Mouse (Mus musculus): ENCODE measurements at regions not wholly inside any gene's neighbourhood (a gene's known extent, or its start where the extent isn't known, plus 50 kb on each side); places are given as distances from the start of the nearest gene placed in this dataset.

DNA sequence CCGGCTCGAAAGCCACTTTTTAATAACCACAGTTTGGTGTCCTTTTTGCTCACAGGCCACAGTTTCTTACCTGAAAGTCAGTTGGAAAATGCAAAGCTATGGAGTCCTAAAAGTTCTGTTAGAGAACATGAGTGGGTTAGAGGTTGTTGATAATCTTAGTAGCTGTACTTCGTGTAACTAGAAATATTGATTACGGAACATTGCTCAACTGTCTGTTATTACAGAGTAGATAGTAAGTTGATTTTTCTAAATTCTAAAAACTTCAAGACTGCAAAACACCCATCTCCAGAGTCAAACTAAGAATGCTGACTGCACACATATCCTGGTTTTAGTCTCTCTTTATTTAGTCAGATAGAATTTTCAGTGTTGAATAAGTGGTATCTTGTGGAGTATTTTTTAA, 111.0 kb downstream of the Slc38a4 start:
- H3K4me3 ChIP-seq = no peak overlapping the region
- no peak overlapping the region for H3K27ac ChIP-seq
- no peak for TF ChIP-seq CTCF (IDR thresholded peaks at IDR 0.05)
- DNase-seq = no peak
- intact Hi-C loops (cut with DNase I) = no loop called here

DNA sequence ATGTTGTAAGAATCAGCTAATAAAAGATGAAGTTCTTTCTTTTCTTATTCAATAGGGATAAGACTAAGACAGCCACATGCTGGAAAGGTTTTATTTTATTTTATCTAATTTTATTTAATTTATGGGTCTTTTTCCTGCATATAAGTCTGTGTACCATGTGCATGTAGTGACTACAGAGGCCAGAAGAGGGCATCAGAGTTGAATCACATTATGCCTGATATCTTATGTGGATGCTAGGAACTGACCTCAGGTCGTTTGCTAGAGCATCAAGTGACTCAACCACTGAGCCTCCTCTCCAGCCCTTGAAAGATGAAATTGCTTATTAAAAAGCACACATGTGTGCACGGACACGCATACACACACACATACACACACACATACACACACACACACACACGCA, 113.1 kb downstream of the Slc38a4 start:
- intact Hi-C loops (cut with DNase I) = no loop called here
- peak; percentile 26 for TF ChIP-seq CTCF (IDR thresholded peaks at IDR 0.05)
- H3K4me3 ChIP-seq = no peak overlapping the region
- no peak overlapping the region for H3K27ac ChIP-seq
- no peak for DNase-seq

DNA sequence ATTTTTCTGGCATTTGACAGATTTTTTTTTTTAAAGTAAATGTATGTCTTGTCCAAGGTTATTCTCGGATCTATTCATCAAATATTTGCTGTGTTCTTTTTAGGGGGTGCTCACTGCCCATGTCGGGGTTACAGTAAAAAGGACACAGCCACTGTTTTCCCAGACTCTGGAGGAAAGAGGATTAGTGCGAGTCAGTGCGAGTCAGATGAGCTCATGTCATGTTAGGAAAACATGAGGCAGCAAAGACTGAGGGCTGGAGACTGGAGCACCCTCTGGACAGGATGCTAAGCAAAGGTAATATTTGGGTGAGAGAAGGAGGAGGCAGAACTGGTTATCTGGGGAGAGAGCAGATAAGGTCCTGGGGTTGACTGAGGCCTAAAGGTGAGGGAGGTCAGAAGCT, 117.3 kb downstream of the Slc38a4 start:
- DNase-seq = no peak
- intact Hi-C loops (cut with DNase I) = loop anchor here (5.0 kb wide), 2 partner anchors 236 to 261 kb away; no protein-coding TSS in a partner anchor
- Histone ChIP-seq H3K27ac (no peak overlapping the region), H3K4me3 (no peak overlapping the region)
- no peak for TF ChIP-seq CTCF (IDR thresholded peaks at IDR 0.05)

DNA sequence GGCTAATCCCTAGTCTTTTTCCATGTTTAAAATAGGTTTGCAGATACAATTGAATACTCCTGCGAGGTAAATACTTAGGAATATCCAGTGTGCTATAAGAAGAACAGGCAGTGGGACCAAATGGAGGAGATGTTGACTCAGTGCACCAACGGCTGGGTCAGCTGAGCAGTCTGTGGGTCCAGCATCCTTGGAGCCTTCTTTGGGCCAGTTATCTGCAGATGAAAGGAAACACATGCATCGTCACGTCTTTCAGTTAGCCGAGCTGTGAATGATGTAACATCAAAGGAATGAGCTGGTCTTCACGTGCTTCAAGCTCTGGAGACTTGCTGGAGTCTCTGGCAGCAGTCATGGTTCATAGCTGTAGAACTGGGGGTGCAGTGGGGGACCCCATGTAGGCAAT, 118.1 kb downstream of the Slc38a4 start:
- H3K4me3 ChIP-seq = no peak overlapping the region

DNA sequence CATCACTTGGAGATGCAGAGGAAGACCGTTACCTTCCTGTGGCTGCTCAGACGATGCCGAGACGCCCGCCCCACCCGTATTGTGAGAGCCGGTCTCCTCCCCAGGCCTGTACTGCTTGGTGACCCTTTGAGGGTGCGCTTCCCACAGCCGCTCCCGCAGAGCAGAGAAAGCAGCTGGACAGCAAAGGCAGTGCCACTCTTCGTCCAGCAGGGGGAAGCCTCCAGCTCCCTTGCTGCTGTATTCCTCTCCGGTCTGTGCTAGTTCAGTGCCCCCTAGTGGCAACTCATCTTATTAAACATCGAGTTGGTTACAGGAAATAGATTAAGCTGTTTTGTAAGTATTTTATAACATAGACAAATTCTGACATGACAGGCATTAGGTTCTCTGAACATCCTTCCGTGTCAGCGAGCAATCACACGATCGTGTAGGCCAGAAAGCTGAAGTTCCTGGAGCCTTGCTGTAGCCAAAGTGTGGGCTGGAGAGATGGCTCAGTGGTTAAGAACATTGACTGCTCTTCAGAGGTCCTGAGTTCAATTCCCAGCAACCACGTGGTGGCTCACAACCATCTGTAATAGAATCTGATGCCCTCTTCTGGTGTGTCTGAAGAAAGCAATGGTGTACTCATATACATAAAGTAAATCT, 118.9 kb downstream of the Slc38a4 start:
- intact Hi-C loops (cut with DNase I) = loop anchor here (5.0 kb wide), 2 partner anchors 235 to 260 kb away; no protein-coding TSS in a partner anchor

More for the DNA sequence above, 118.1 kb downstream of the Slc38a4 start:
- no peak for TF ChIP-seq CTCF (IDR thresholded peaks at IDR 0.05)
- no peak for DNase-seq
- H3K27ac ChIP-seq = no peak overlapping the region
- intact Hi-C loops (cut with DNase I) = loop anchor here (5.0 kb wide), 2 partner anchors 235 to 260 kb away; no protein-coding TSS in a partner anchor

DNA sequence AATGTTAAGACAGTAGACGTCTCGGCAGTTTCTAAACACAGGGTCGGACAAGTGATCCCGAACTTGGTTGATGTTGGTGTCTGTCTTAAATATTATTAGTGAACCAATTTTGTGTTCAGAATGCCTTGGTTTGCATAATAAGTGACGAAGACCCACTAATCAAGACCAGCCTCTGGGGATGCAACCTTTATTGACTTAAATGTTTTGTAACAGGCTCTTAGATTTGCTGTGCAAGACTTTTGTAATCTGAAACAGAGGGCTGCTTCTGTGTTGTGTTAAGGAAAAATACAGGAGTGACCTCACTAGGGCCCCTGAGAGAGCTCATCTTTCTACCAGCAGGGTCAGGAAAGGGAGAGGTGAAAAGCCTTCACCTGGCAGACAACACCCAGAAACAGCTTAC, 119.5 kb downstream of the Slc38a4 start:
- peak overlapping the region; percentile 67 for H3K4me3 ChIP-seq
- no peak for TF ChIP-seq CTCF (IDR thresholded peaks at IDR 0.05)
- intact Hi-C loops (cut with DNase I) = loop anchor here (5.0 kb wide), 2 partner anchors 234 to 259 kb away; no protein-coding TSS in a partner anchor
- no peak for DNase-seq
- peak overlapping the region; percentile 76 for H3K27ac ChIP-seq

More for the DNA sequence above, 118.9 kb downstream of the Slc38a4 start:
- Histone ChIP-seq H3K4me3 (peak overlapping the region; percentile 67), H3K27ac (peak overlapping the region; percentile 76)
- TF ChIP-seq CTCF (IDR thresholded peaks at IDR 0.05) = no peak
- peak; percentile 90 for DNase-seq

DNA sequence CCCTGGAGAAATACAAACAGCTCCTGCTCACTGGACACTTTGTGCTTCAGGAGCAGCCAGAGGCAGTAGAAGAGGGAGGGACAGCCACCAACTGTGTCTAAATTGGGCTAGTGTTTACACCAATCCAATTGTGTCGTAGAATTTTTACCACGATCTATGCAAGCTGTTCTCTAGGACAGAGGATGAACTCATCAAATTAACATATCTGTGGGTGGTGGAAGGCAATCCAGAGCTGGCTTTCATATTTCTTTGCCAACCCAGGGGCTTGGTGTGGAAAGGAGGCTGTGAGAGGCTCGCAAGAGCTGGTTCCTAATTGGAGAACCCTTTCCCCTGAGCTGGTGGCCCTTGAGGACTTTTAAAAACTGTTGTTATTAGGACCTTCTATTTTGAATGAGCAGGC, 122.3 kb downstream of the Slc38a4 start:
- no peak overlapping the region for H3K27ac ChIP-seq
- DNase-seq = no peak
- TF ChIP-seq CTCF (IDR thresholded peaks at IDR 0.05) = no peak
- no peak overlapping the region for H3K4me3 ChIP-seq
- intact Hi-C loops (cut with DNase I) = no loop called here

DNA sequence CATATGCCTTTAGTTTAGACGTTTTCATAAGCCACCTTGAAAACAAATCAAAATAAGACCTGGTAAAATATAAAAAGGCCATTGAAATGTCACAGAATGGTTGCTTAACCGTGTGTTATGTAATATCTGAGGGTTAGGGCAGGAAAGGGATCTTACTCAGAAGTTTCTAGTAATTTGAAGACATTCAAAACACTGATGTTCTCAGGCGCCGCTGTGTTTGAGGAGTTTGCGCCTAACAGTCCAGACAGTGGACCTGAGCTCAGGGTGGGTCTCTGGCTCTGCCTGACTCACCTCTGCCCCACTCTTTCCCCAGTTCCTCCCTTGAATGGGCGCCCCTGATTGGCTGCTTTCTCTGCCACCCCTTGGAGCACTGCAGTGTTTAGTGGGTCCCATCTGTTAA, 125.2 kb downstream of the Slc38a4 start:
- no peak overlapping the region for H3K4me3 ChIP-seq
- intact Hi-C loops (cut with DNase I) = no loop called here
- no peak for DNase-seq
- no peak for TF ChIP-seq CTCF (IDR thresholded peaks at IDR 0.05)
- no peak overlapping the region for H3K27ac ChIP-seq

DNA sequence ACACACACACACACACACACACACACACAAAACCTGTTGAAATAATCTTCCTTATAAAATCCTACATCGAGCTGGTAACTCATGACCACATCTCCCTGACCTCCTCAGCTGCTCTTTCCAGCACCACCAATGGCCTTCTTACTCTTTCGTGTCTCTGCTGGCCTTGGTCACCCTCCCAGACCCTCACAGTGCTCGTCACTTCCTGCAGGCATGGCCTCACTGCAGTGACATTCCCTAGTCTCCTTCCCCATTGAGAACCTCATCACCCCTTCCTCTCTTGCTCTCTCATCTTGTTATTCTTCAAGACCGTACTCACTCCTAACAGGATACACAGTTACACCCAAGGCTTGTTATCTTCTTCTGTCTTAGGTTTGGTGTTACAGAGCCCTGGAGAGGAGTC, 126.0 kb downstream of the Slc38a4 start:
- Histone ChIP-seq H3K4me3 (no peak overlapping the region), H3K27ac (no peak overlapping the region)
- TF ChIP-seq CTCF (IDR thresholded peaks at IDR 0.05) = no peak
- no peak for DNase-seq
- intact Hi-C loops (cut with DNase I) = no loop called here

DNA sequence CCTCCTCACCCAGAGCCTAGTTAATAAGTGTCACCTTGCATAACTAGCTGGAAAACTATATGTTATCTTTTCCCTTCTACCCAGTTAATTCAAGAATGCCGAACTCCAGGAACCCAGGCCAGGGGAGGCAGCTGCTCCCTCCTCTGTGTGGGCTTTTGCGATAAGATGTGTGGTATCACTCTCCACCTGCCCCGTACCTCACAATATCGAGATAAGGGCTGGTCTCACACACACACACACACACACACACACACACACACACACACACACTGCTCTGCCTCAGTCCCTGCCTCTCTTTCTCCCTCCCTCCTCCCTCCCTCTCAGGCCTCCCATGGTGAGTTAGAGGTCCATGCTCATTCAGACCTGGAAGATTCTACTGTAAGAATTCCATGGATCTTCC, 127.1 kb downstream of the Slc38a4 start:
- no peak for TF ChIP-seq CTCF (IDR thresholded peaks at IDR 0.05)
- DNase-seq = no peak
- intact Hi-C loops (cut with DNase I) = no loop called here
- H3K27ac ChIP-seq = no peak overlapping the region
- no peak overlapping the region for H3K4me3 ChIP-seq

DNA sequence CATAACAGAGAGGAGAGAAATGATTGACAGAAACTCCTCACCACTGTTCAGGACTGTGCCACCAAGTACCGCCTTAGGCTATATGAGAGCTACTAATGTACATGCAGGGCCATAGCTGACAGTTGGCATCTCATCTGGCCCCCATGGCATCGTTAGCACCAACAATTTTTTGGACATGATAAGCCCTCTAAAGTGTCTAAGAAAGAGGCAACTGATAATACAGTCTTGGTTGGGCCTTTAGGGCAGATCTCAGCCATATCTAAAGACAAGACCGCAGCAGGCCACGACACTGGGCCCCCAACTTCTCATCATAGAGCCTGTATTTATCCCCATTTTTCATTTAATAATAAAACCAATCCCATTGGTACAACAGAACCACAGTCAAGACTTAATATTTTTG, 128.1 kb downstream of the Slc38a4 start:
- Histone ChIP-seq H3K27ac (no peak overlapping the region), H3K4me3 (no peak overlapping the region)
- intact Hi-C loops (cut with DNase I) = no loop called here
- DNase-seq = no peak
- TF ChIP-seq CTCF (IDR thresholded peaks at IDR 0.05) = no peak

DNA sequence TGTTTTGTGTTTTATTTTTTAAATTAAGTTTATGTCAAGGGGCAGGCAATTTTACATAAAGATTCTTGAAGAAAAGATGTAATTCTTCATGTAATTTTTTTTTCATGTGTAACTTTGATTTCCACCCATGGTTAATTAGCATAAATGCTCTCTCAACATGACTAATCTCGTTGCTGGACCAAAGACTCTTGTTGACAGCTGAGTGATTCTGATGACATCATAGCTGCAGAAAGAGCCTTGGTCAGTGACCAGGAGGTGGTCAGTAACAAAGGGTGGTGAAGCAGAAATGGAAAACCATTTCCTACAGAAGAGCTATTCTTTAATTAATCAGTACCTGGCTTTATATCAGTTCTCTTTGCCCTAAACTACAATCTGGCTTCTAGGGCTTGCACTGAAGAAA, 129.1 kb downstream of the Slc38a4 start:
- DNase-seq = no peak
- H3K4me3 ChIP-seq = no peak overlapping the region
- intact Hi-C loops (cut with DNase I) = no loop called here
- no peak overlapping the region for H3K27ac ChIP-seq
- TF ChIP-seq CTCF (IDR thresholded peaks at IDR 0.05) = no peak

DNA sequence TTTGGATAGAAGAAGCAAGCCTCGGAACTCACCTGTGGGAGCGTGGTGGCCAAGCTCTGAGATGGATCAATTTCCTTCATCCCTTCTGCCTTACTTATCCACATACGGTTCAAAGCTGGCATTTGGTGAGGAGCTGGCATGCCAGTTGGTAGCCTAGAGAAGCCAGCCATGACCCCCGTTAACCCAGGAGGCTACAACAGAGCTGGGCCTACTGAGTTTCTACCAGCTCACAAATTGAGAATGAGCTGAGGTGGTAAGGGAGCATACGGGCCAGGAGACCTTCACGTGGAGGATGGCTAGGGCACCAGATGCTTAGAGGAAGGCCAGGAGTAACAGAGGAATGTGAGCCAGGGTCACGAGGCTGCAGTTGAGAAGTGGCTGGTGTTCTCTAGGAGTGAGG, 139.2 kb downstream of the Slc38a4 start:
- H3K27ac ChIP-seq = peak overlapping the region; percentile 92
- H3K4me3 ChIP-seq = no peak overlapping the region
- DNase-seq = peak; percentile 49
- no peak for TF ChIP-seq CTCF (IDR thresholded peaks at IDR 0.05)
- intact Hi-C loops (cut with DNase I) = loop anchor here (1.0 to 5.0 kb wide), 2 partner anchors 138 to 209 kb away; no protein-coding TSS in a partner anchor

DNA sequence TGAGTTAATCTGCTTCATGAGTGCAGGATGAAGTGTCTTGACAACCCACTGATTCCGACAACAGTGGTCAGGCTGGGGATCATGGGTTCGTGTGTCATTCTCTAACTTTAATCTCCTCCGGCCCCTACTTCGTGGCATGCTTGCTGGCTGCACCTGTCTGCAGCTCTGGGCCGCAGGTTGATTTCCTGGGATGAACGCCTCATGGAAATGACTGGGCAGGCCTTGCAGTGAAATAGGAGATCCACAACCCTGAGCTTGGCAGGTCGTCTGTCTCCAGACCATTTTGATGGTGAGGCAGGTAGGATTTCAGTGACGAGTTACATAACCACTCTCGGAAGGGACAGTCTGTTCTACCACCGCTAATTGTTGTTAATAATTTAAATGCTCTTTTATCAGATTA, 140.2 kb downstream of the Slc38a4 start:
- intact Hi-C loops (cut with DNase I) = loop anchor here (1.0 to 5.0 kb wide), 2 partner anchors 124 to 208 kb away; no protein-coding TSS in a partner anchor
- no peak overlapping the region for H3K4me3 ChIP-seq
- no peak for TF ChIP-seq CTCF (IDR thresholded peaks at IDR 0.05)
- peak overlapping the region; percentile 92 for H3K27ac ChIP-seq
- peak; percentile 86 for DNase-seq
